ENCODE assay signal across 15 mouse cellular contexts in genomic region chr16:50751495-50752276, GRCm38 (mm10).
A peak's percentile ranks its signal among the peaks of the same experiment; 100 is the strongest.
DNase-seq lines count a peak whose midpoint lies in the region; ATAC-seq and TF ChIP-seq lines count a peak whose summit lies in the region.
"Had no signal": no experiment of that assay in that cellular context is flagged by ENCODE, and none has a peak within 500 bp of the region (broad histone marks: within the 10 kb centered on the region; RNA-seq: fewer than 3 reads in every experiment).

No protein-coding gene starts in this region.

- ATAC-seq in heart, embryonic 14.5 days (ENCODE audit: insufficient number of reproducible peaks, insufficient read depth, low FRiP score, low read depth): no peak
- peak; percentile 61; the same call in 1 of the 2 replicates for ATAC-seq in lung, embryonic 14.5 days (ENCODE audit: insufficient read depth)
- ATAC-seq: midbrain, embryonic 15.5 days had no signal

- no peak for DNase-seq in heart, adult 9 months (ENCODE audit: low spot score in 2 of 2)
- DNase-seq in lung, embryonic 14.5 days: peak; percentile 55
- DNase-seq in lung, adult 18-20 months: no peak
- peak; percentile 4 for DNase-seq in Muller cell, postnatal 12 days (ENCODE audit: inconsistent ontology term)
- no peak for DNase-seq in T-cell, adult 2 months (ENCODE audit: low spot score)
- no peak for DNase-seq in ovary, postnatal 14 days (ENCODE audit: low spot score)
- DNase-seq: cerebellum, adult 11-12 months; liver; thymus, postnatal 36 days had no signal

- no peaks in the 10 kb centered on the region for H3K36me3 ChIP-seq in heart, embryonic 14.5 days (ENCODE audit: control insufficient read depth, insufficient read depth, low read length)
- H3K36me3 ChIP-seq in lung, embryonic 14.5 days (ENCODE audit: insufficient read depth): no peaks in the 10 kb centered on the region
- H3K36me3 ChIP-seq: embryonic facial prominence, embryonic 15.5 days; forebrain, embryonic 12.5 days; midbrain, embryonic 15.5 days had no signal

- no peaks in the 10 kb centered on the region for H3K27me3 ChIP-seq in heart, embryonic 14.5 days (ENCODE audit: control insufficient read depth, insufficient read depth, low read length)
- H3K27me3 ChIP-seq in lung, embryonic 14.5 days (ENCODE audit: insufficient read depth, low read length): no peaks in the 10 kb centered on the region
- H3K27me3 ChIP-seq: embryonic facial prominence, embryonic 15.5 days; forebrain, embryonic 12.5 days; midbrain, embryonic 15.5 days had no signal

- WGBS in heart, embryonic 14.5 days: 63% methylated on average over 9 of the region's 9 CpGs
- 48% methylated on average over 9 of the region's 9 CpGs for WGBS in lung, embryonic 14.5 days

- no peaks in the 10 kb centered on the region for H3K9me3 ChIP-seq in heart, embryonic 14.5 days (ENCODE audit: control insufficient read depth, low read length)
- H3K9me3 ChIP-seq in lung, embryonic 14.5 days (ENCODE audit: low read depth, low read length): no peaks in the 10 kb centered on the region
- H3K9me3 ChIP-seq: embryonic facial prominence, embryonic 15.5 days; forebrain, embryonic 12.5 days; midbrain, embryonic 15.5 days had no signal

- H3K9ac ChIP-seq in heart, embryonic 14.5 days (ENCODE audit: low read length): no peak overlapping the region
- H3K9ac ChIP-seq in lung, embryonic 14.5 days: no peak overlapping the region
- H3K9ac ChIP-seq: embryonic facial prominence, embryonic 15.5 days; forebrain, embryonic 12.5 days; midbrain, embryonic 15.5 days had no signal

- peak overlapping the region; percentile 26 for H3K4me2 ChIP-seq in heart, embryonic 14.5 days (ENCODE audit: low read length)
- H3K4me2 ChIP-seq in lung, embryonic 14.5 days: no peak overlapping the region
- H3K4me2 ChIP-seq: embryonic facial prominence, embryonic 15.5 days; forebrain, embryonic 12.5 days; midbrain, embryonic 15.5 days had no signal

- peaks cover 20 to 31% of the 10 kb centered on the region in 2 experiments for H3K4me1 ChIP-seq in heart, embryonic 14.5 days (ENCODE audit: control insufficient read depth in 2 of 2, insufficient read depth in 2 of 2, low read length in 2 of 2)
- H3K4me1 ChIP-seq in lung, embryonic 14.5 days (ENCODE audit: insufficient read depth): peaks cover 6% of the 10 kb centered on the region; the same call in 1 of the 2 replicates
- peaks cover 12% of the 10 kb centered on the region for H3K4me1 ChIP-seq in brown adipose tissue, adult 24 weeks (ENCODE audit: control insufficient read depth, insufficient read depth, insufficient read length, low read length)
- H3K4me1 ChIP-seq: midbrain, embryonic 15.5 days had no signal

- no peak for TF ChIP-seq CTCF in lung, embryonic 14.5 days (IDR thresholded peaks at IDR 0.05; ENCODE audit: low read depth)

- H3K27ac ChIP-seq in heart, embryonic 14.5 days (replicated peaks in 1 of 2; ENCODE audit: control insufficient read depth in 1 of 2, insufficient read depth in 1 of 2, low read depth in 2 of 2, low read length in 2 of 2): peak overlapping the region; percentile 76 to 94
- H3K27ac ChIP-seq in lung, embryonic 14.5 days (ENCODE audit: low read depth): peak overlapping the region; percentile 63
- peak overlapping the region; percentile 45; the same call in 1 of the 2 replicates for H3K27ac ChIP-seq in brown adipose tissue, adult 24 weeks (replicated peaks; ENCODE audit: low read depth, low read length)
- H3K27ac ChIP-seq: forebrain, embryonic 12.5 days; macrophage; midbrain, embryonic 15.5 days had no signal

- no peak overlapping the region for H3K4me3 ChIP-seq in heart, embryonic 14.5 days (ENCODE audit: control insufficient read depth in 1 of 2, insufficient read depth in 1 of 2, low read depth in 1 of 2, low read length in 2 of 2)
- no peak overlapping the region for H3K4me3 ChIP-seq in lung, embryonic 14.5 days (ENCODE audit: low read depth, low read length)
- H3K4me3 ChIP-seq in brown adipose tissue, adult 24 weeks (ENCODE audit: insufficient read depth, low read depth, low read length): no peak overlapping the region
- H3K4me3 ChIP-seq: embryonic facial prominence, embryonic 15.5 days; forebrain, embryonic 12.5 days; midbrain, embryonic 15.5 days had no signal

Comparison
In these comparisons a context has a peak if more than half of its experiments do, and no peak if none do; other contexts are left out.
1. DNase-seq: peak in lung, embryonic 14.5 days (single experiment) and Muller cell, postnatal 12 days (single experiment); none in heart, adult 9 months (0 of 2), lung, adult 18-20 months (0 of 2), T-cell, adult 2 months (single experiment) and ovary, postnatal 14 days (single experiment).
2. Peak in every context shown above with its lines, with median percentiles within 50 percentile points of each other: H3K27ac ChIP-seq.